Mouse (Mus musculus) left cerebral cortex, postnatal 25 days (tissue): ENCODE measurements at regions not wholly inside any gene's neighbourhood (a gene's known extent, or its start where the extent isn't known, plus 50 kb on each side); places are given as distances from the start of the nearest gene placed in this dataset.
A peak's percentile ranks its signal among the peaks of the same experiment; 100 is the strongest.
"Not testable (repeated sequence)": the region's sequence is repeated elsewhere in the genome, so short reads cannot be mapped to it uniquely, and the experiment has no call there.

ENCODE experiments used
- DNase-seq, 2 experiments: peaks; one replicate each; pipeline ENCODE4 v3.0.0; 2022; ENCODE audit warnings: low spot score in 2 of 2, mixed read lengths in 1 of 2
- intact Hi-C: fragments of 180-260 bp; cut with DNase I; formaldehyde crosslinking; loops from one replicate; pipeline ENCODE4 v1.15.1; 2025

DNA sequence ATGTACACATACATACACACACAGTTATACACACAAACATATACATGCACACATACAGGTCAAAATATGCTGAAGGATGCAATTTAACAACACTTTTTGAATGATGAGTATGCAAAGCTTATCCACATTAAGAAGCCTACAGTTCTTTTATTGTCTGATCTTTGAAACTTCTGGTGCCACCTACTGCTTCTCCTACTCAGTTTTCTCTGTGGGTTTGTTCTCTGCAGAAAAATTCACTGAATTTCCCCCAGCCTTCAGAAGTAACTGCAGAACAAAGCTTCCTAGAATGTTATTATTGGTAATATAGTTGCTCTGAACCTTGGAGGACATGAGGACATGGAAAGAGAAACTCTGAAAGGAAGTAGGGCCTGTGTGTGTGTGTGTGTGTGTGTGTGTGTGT, 233.1 kb upstream of the Zpld1 start:
- intact Hi-C loops = no loop called here
- peak in 1 of 2 experiments; percentile 32 for DNase-seq

- intact Hi-C loops = no loop called here
- DNase-seq = no peak
These were observed 229.9 kb upstream of the Zpld1 start for GRCm38 (mm10) chr16:55527680-55528079.

- intact Hi-C loops = no loop called here
- no peak for DNase-seq
These were observed 228.6 kb upstream of the Zpld1 start for GRCm38 (mm10) chr16:55526230-55526842.

GRCm38 (mm10) chr16:55523264-55523663, 225.5 kb upstream of the Zpld1 start:
- no peak for DNase-seq
- intact Hi-C loops = loop anchor here (5.0 kb wide), 1 partner anchor 339 kb away; no protein-coding TSS in a partner anchor

DNA sequence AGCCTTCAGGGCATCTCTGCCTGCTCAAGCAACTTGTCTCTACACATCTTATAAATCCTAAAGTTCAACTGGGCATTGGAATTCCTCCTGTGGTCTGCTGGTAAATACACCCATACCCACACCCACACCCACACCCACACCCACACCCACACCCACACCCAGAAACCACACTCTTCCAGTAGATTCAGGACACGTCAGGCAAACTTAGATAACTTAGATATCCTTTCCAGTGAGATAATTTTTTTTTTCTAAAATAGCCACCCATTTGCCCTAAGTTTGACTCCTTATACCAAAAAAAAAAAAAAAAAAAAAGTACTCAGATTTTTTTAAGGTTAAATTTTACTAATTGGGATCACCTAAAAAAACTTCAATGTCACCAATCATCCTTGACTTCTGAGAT, 224.5 kb upstream of the Zpld1 start:
- no peak for DNase-seq
- intact Hi-C loops = loop anchor here (5.0 kb wide), 1 partner anchor 340 kb away; no protein-coding TSS in a partner anchor

DNA sequence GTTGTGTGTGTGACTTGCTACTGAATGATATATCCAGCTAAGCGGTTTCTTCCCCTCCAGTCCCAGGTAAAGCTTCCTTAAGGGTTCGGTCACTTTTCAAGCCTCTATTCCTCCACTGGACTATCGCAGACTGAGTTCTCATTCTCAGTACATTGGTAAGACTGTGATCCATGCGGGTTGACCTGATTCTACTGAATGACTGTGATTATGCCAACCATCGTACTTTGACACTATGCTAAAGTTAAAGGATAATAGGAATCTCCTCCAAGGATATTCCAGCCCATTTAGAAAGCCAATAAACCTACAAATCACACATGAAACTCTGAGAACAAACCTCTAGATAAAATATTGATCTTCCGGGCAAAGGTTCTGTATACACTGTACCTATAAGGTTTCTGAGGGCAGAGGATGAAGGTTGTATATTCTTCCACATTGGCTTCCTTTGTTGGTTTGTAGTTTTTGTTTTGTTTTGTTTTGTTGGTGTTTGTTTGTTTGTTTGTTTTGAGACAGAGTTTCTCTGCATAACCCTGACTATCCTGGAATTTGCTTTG, 223.7 kb upstream of the Zpld1 start:
- DNase-seq = no peak
- intact Hi-C loops = loop anchor here (5.0 kb wide), 1 partner anchor 341 kb away; no protein-coding TSS in a partner anchor

- intact Hi-C loops = loop anchor here (5.0 kb wide), 1 partner anchor 342 kb away; no protein-coding TSS in a partner anchor
These were observed 222.3 kb upstream of the Zpld1 start for GRCm38 (mm10) chr16:55520077-55520476.

GRCm38 (mm10) chr16:55519646-55520045, 221.9 kb upstream of the Zpld1 start:
- DNase-seq = no peak
- intact Hi-C loops = loop anchor here (5.0 kb wide), 1 partner anchor 343 kb away; no protein-coding TSS in a partner anchor

More at GRCm38 (mm10) chr16:55520077-55520476, 222.3 kb upstream of the Zpld1 start:
- no peak for DNase-seq

GRCm38 (mm10) chr16:55516994-55517393, 219.2 kb upstream of the Zpld1 start:
- intact Hi-C loops = no loop called here
- no peak for DNase-seq

DNA sequence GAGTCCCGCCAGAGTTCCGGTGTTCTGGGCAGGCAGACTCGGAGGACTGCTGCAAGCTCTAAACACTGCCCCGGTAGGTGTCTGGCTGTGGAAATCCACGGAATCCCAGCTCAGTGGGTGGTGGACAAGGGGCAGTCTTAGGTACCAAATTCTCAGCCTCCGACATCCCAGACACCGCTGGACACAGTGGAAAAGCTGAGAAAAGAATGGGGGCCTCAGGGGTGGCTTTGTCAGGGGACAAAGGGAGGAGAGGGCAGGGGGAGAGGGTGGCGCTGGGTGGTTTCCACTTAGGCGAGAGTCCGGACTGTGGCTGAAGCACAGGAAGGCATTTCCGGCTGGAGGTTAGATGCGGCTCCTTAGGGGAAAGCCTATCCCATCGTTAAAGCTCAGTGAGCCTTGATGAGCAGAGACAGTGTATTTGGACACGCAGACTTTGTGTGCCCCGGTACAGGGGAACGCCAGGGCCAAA, 217.5 kb upstream of the Zpld1 start:
- no peak for DNase-seq

GRCm38 (mm10) chr16:55514448-55515200, 216.8 kb upstream of the Zpld1 start:
- intact Hi-C loops = no loop called here
- no peak for DNase-seq

More for the DNA sequence above, 217.5 kb upstream of the Zpld1 start:
- intact Hi-C loops = no loop called here

DNA sequence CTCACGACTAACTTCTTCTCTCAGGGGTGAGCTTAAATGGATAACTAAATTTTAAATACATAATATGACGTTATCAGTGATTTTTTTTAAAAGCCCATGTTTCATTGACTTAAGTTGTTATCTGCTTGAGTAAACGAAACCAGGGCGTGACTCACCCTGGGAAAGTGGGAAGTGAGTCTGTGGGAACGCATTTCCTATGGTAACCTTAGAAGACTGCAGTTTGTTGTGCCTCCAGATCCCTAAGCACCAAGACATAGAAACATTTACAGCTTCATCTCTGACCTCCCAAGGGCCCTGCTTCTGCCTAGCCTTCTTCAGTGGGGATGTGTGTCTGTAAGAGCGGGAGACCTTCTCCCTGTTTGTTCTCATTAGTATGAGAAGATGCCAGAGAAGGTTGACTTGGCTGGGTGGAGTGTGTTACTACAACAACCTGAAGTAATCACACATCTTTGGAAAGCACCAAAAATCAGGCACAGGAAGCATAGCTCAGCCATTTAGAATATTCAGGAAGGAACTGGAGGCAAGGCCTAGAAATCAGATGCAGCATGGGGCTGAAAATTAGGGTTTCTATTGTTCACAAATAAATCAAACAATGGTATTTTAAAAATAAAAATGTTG, 207.1 kb upstream of the Zpld1 start:
- intact Hi-C loops = no loop called here
- no peak for DNase-seq

DNA sequence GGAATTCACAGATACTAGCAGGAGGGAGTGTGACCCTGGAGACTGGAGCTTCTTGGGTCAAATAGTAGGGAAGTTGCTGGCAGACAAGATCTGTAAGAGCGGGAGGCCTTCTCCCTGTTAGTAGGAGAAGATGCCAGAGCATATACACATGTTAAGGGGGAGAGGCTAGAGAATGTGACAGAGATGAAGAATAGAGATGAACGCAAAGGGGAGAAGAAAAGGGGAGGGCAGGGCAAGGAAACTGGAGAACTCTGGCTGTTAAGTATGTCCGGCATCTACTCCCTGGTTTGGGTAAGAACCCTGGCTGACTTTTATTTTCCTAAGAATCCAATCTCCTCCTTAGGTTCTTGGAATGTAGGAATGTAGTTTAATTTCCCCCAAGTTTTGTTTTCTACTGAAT, 206.5 kb upstream of the Zpld1 start:
- DNase-seq = no peak
- intact Hi-C loops = no loop called here

DNA sequence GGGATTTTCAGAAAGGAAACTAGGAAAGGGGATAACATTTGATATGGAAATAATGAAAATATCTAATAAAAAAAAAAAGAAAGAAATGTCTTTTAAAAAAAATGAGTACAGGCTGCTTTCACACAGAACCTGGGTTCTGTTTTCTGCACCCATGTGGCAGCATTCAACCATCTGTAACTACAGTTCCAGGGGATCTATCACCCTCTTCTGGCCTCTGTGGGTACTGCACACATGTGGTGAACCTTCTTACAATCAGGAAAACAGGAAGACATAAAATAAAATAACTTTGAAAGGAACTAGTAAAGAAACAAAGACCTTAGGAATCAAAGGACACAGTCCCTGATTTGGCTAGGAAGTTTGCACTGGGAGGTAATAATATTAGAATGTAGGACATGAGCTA, 205.5 kb upstream of the Zpld1 start:
- no peak for DNase-seq
- intact Hi-C loops = no loop called here

DNA sequence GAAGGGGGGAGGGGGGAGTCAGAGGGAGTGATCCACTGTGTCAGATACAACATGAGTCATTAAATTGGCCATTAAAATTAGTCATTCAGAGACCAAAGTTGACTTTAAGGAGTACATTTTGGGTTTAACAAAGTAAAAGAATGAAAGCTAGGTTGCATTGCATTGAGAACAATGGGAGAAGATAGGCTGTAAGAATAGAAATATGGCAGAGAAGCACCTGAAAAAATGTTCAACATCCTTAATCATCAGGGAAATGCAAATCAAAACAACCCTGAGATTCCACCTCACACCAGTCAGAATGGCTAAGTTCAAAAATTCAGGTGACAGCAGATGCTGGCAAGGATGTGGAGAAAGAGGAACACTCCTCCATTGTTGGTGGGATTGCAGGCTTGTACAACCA, 202.0 kb upstream of the Zpld1 start:
- DNase-seq, intact Hi-C loops: not testable (repeated sequence)

GRCm38 (mm10) chr16:55495051-55495450, 197.3 kb upstream of the Zpld1 start:
- intact Hi-C loops = no loop called here
- no peak for DNase-seq

- DNase-seq = no peak
- intact Hi-C loops = no loop called here
These were observed 196.4 kb upstream of the Zpld1 start for GRCm38 (mm10) chr16:55494162-55494561.

GRCm38 (mm10) chr16:55492111-55492510, 194.3 kb upstream of the Zpld1 start:
- DNase-seq = no peak
- intact Hi-C loops = no loop called here

DNA sequence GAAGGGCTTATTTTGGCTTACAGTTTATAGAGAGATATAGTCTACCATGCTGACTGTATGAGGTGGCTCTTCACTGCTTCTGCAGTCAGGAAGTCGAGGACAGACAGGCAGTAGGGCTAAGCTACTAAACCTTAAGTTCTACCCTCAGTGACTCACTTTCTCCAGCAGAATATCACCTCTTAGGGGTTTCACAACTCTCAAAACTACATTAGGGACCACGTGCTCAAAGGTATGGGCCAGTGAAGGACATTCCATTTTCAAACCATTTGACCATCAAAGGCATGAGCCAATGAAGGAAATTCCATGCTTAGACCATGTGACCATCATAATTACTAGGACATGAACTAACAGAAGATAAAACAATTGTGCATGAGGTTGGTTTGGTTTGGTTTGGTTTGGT, 186.6 kb upstream of the Zpld1 start:
- intact Hi-C loops = no loop called here
- no peak for DNase-seq

DNA sequence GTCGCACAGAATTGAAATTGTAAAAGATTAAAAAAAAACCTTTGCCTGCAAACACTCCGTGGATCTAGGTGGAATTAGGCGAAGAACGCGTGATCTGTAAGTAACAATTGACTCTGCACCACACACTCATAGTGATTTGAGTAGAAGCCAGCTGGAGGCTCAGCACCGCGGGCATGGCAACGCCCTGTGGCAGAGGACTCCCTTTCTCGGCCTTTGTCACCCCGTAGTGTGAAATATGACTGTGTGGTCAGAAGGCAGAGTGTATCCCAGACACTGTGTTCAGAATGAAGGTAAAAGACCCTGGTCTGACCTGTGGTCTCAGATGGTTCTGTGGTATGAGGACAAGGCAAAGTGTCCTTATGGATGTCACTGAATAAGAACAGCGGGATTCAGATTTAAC, 183.0 kb upstream of the Zpld1 start:
- DNase-seq = no peak
- intact Hi-C loops = loop anchor here (2.0 kb wide), 1 partner anchor 372 kb away; no protein-coding TSS in a partner anchor
